Mouse (Mus musculus) heart, postnatal 0 days (tissue): ENCODE results near the gene Lin28b.

Experiments
- CTCF ChIP-seq: IDR thresholded peaks from 2 replicates; pipeline ENCODE4 v1.5.1; 2016; ENCODE audit warnings: antibody characterized with exemption, control low read depth, low read depth
- EP300 ChIP-seq: IDR thresholded peaks from 2 replicates; pipeline ENCODE4 v1.6.1; 2016; ENCODE audit warnings: antibody characterized with exemption, low read depth

DNA sequence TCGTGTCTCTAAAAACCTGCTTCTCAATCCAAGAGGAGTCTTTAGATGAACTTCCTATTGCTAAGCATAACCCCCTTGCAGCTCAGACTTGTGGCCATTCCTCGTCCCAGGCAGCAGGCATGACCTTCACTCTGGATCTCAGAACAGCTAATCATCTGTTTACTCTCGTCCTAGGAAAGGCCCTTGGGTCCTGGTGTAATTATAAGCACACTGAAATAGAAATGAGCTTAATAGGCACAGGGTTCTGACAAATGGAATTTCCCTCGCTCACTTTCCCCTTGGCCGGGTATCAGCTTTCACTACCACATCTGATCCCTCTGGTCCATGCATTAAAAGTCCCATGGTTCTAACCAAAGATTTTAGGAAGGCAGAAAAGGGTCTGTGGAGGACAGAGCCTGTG, 122.8 kb downstream of the Lin28b start:
- 0 out of 2 replicates have a peak, but pooled peaks have one; percentile 23 for TF ChIP-seq EP300
- no peak for TF ChIP-seq CTCF
